Mouse (Mus musculus) regulatory T cell (primary cell): ENCODE data around the gene Fads2.

Experiments
- in situ Hi-C: fragments of 300-600 bp; cut with MboI, MseI; formaldehyde crosslinking; loops from one replicate; pipeline ENCODE4 v1.15.1; 2025; ENCODE audit warnings: high pct_unique_total_duplicates

Fads2 gene

DNA sequence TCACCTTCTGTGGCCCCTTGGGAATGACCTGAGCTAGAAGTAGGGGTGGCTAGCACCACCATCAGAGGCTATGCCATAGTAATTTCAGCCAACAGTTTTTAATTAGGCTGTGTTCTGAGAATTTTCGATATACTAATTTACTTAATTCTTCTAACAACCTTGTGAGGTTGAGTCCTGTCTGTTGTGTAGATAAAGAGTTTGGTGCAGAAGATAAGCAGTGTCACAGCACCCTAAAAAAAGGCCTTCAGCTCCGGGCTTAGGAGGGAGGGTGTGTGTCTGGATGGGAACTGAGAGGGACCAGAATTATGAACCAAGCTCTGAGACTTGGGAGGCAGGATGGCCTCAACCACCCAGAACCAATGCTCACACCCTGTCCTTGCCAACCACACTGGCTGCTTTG lies 55.8 kb downstream of the Fads2 start:
- in situ Hi-C loops, result no loop called here

DNA sequence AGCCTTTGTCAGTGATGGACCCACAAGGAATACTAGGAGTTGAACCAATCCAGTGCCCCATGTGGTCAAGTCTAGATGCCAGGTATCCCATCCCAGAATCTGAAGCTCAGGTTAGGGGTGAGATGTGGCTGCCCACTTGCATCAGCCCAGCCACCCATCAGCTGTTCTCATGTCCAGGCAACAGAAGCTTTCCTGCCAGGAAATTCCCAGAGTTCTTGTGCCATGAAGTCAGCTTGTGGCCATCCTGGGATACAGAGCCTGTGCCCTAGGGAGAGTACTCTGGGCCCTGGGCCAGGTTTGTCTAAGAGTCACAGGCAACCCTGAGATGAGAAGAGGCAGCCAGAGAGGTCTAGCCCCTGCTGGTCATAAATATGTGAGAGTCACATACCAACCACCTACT lies 57.9 kb downstream of the Fads2 start:
- in situ Hi-C loops, result no loop called here

- in situ Hi-C loops, result no loop called here
Measured at GRCm38 (mm10) chr19:10042816-10043215, 58.7 kb downstream of the Fads2 start.

GRCm38 (mm10) chr19:10042232-10042631 lies 59.3 kb downstream of the Fads2 start:
- in situ Hi-C loops, result no loop called here

GRCm38 (mm10) chr19:10041388-10042148 lies 60.0 kb downstream of the Fads2 start, which contains the start of gene Fads3:
TSS of gene Fads3 (plus strand) at chr19:10041569.
- in situ Hi-C loops, result no loop called here

DNA sequence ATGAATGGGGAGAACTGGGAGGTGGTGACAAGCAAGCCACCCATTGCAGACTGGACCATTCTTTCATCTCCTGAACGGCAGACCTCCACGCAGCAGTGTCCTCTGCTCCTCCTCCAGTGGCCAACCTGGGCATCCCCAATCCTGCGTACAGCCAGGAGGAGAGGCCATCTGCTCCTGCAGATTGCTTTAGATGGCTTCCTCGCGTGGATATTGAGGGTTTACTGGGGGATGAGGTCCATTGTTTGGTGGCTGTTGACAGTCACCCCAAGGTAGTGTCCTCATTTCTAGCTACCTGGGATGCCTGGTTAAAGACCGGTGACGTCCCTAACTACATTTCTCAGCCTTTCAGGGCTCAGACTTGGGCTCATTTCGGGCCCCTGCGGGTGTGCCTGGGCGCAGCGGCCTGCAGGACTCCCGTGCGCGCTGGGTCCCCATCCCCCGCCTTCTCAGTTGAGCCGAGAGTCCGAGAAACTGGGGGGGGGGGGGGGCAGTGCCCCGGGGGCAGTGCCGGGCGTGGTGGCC lies 60.6 kb downstream of the Fads2 start:
- in situ Hi-C loops, result no loop called here

GRCm38 (mm10) chr19:10039615-10040014 lies 61.9 kb downstream of the Fads2 start:
- in situ Hi-C loops, result loop anchor here (5.0 kb wide), 1 partner anchor 47 kb away; no protein-coding TSS in a partner anchor

DNA sequence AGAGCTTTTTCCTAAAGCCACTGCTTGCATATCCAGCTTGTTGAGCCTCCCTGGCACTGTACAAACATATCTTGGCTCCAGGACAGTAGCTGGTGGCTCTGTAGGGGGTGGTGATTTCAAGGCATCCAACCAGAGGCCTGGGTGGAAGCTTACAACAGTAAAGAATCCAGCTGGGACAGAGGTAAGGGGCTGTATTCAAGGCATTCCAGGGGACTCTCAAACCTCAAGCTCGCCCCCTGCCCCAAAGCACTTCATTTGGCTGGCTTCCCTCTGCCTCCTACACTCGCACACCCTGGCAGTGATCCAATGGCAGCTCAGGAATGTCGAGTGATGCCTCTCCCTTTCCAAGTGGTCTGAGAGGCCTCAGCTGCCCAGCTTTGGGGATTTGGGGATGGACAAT lies 62.6 kb downstream of the Fads2 start:
- in situ Hi-C loops, result loop anchor here (5.0 kb wide), 1 partner anchor 47 kb away; no protein-coding TSS in a partner anchor

GRCm38 (mm10) chr19:10038364-10038763 lies 63.2 kb downstream of the Fads2 start:
- in situ Hi-C loops, result loop anchor here (5.0 kb wide), 1 partner anchor 46 kb away; no protein-coding TSS in a partner anchor

- in situ Hi-C loops, result loop anchor here (5.0 kb wide), 1 partner anchor 45 kb away; no protein-coding TSS in a partner anchor
Measured at GRCm38 (mm10) chr19:10037534-10037933, 64.0 kb downstream of the Fads2 start.

- in situ Hi-C loops, result loop anchor here (5.0 kb wide), 2 partner anchors 43 to 123 kb away; no protein-coding TSS in a partner anchor
Measured at GRCm38 (mm10) chr19:10034785-10035447, 66.6 kb downstream of the Fads2 start.

DNA sequence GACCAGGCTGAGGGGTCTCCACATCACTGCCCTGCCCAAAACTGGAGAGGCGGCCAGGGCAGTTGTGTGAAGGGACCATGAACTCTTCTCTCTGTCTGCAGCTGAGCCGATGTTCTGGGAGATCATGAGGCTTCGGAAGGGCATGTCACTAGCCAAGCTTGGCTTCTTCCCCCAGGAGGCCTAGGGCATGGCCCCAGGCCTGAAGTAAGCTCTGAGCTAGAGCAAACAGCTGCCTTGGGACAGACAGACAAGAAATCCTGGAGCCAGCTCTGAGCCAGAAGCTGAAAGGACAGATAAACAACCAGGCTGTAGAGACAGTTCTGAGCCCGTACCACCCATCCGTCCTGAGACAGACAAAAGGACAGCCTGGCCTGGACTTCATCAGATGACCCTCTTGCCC lies 67.2 kb downstream of the Fads2 start:
- in situ Hi-C loops, result loop anchor here (5.0 kb wide), 1 partner anchor 122 kb away; no protein-coding TSS in a partner anchor

- in situ Hi-C loops, result loop anchor here (5.0 kb wide), 1 partner anchor 121 kb away; no protein-coding TSS in a partner anchor
Measured at GRCm38 (mm10) chr19:10033211-10033973, 68.2 kb downstream of the Fads2 start.

DNA sequence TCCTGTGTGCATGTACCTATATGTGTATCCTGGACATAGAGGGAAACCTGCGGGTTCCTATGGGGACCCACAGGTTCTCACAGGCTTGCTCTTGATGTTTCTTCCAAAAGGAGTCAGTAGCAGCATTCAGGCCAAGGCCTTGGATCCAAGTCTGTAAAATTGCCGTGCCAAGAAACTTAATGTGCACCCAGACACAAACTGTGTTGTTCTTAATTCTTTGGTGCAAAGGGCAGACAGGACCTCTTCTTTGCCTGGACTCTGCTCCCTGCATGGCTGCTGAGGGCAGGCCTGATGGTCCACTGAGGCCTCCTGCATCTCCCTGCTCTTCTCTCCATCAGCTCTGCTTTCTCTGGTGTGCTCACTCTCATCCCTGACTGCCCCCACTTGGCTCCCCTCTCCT lies 71.8 kb downstream of the Fads2 start:
- in situ Hi-C loops, result loop anchor here (5.0 kb wide), 1 partner anchor 117 kb away; no protein-coding TSS in a partner anchor

DNA sequence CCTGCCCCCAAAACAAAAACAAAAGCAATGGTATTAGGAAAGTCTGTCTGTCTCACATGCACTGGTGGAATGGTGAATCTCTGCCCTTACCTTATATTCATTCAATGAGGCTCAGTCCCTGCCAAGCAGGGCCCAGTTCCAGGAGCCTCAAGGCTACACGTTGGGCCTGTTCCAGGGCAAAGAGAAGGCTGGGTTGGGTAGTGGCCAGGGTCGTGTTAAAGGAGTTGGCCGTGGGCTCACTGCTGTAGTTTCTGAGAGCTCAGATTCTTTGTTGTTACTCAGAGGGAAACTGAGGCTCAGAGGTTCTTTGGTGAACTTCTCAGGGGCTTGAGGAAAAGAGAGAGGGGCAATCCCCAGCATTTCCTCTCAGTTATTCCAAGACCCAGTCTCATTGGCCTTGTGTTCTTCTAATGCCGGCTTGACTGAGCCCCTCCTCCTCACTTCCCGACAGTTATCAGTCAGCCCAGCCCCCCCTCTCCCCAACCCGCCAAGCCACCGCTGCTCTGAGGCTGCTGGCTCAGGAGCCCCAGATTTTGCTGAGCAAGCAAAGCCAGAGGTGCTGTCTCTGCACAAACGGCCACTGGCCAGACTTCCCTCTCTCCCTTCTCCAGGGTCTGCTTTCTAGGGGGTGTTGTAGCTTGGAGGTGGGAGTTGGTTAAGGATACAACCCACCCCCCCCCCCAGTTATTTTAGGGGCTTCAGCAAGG lies 76.2 kb downstream of the Fads2 start:
- in situ Hi-C loops, result no loop called here

DNA sequence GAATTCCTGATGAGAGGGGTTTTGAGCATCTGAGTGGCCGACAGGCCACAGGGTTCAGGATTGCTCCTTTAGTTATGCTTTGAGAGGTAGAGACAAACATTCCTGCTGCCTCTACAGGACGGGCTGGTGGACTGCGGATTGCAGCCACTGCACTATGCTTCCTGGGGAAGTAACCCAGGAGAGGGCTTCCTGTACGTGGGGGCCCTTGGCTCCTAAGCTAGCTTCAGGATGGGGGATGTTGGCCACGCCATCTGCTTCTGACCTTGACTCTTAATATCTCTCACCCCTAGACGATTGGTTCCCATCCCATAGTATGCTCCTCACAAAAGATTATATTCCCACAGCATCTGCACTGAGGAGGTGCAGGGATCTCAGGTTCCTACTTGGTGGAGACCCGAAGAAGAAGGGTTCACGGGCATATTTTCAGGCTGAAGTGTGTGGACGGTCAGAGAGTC lies 78.2 kb downstream of the Fads2 start:
- in situ Hi-C loops, result no loop called here

GRCm38 (mm10) chr19:10022414-10023303 lies 78.9 kb downstream of the Fads2 start:
- in situ Hi-C loops, result no loop called here

DNA sequence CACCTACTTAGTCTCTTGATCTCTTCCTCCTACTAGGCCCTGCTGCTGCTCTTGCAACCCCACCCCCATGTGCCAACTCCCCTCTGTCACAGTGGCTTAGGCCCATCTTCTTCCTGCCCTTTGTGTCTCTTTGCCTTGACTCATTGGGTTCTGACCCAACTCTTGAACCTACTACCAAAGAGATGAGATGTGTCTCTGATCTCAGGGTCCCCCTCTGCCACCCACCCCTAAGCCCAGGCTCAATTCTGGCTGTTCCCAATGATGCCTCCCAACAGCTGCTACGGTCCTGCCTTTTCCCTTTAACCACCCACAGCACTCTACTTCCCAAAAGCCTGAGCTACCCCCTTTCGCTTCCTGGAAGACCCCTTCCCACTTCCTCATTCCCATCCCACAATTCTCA lies 79.6 kb downstream of the Fads2 start:
- in situ Hi-C loops, result no loop called here

DNA sequence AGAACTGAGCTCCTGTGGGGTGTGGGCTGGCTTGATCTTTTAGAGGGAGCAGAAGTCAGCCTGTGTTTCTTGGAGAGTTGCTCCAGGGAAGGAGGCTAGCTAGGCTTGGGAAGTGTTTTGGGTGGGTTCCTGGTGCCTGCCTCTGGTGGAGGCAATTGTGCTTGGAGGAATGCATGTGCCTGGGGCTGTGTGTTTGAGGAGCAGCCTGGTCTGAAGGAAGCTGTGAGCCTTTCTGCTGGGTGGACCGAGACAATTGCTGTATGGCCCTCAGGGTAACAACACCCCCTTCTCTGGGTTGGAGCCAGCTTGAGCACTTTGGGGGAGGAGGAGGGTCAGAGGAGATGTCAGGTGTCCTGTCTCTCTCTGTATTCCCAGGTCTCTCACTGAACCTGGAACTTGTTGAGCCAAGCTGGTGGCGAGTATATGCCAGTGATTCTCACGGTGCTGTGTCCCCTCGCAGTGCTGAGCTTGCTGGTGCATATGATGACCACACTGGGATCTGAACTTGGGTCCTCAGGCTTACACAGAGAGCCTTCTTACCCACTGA lies 82.3 kb downstream of the Fads2 start:
- in situ Hi-C loops, result no loop called here

- in situ Hi-C loops, result no loop called here
Measured at GRCm38 (mm10) chr19:10018527-10018818, 83.1 kb downstream of the Fads2 start.
